Mouse (Mus musculus) c-Kit-negative CD71-positive TER-119-positive erythroid progenitor cells, embryonic 14.5 days (primary cell): ENCODE data around the gene Cnfn.
"Not testable (repeated sequence)": the region's sequence is repeated elsewhere in the genome, so short reads cannot be mapped to it uniquely, and the experiment has no call there.

ENCODE experiments used
- DNase-seq: peaks from one replicate; pipeline ENCODE4 v3.0.0-alpha.2; 2013; ENCODE audit warnings: low read depth, low spot score

Cnfn gene

GRCm38 (mm10) chr7:25369058-25369749 lies at the start of gene Cnfn:
TSS of gene Cnfn (minus strand) at chr7:25369724.
- no peak for DNase-seq

GRCm38 (mm10) chr7:25417597-25417996 lies 48.1 kb upstream of the Cnfn start:
- no peak for DNase-seq

- no peak for DNase-seq
These were observed 43.4 kb upstream of the Cnfn start, which contains the start of gene Cxcl17 for GRCm38 (mm10) chr7:25412833-25413441. TSS of gene Cxcl17 (minus strand) at chr7:25412886.

- no peak for DNase-seq
These were observed 42.3 kb upstream of the Cnfn start for GRCm38 (mm10) chr7:25411861-25412260.

- no peak for DNase-seq
These were observed 41.6 kb upstream of the Cnfn start for GRCm38 (mm10) chr7:25410969-25411615.

GRCm38 (mm10) chr7:25409114-25409760 lies 39.7 kb upstream of the Cnfn start:
- DNase-seq: no peak

- no peak for DNase-seq
These were observed 36.9 kb upstream of the Cnfn start for GRCm38 (mm10) chr7:25406468-25406867.

- no peak for DNase-seq
These were observed 33.2 kb upstream of the Cnfn start for GRCm38 (mm10) chr7:25402671-25403101.

- DNase-seq: no peak
These were observed 32.5 kb upstream of the Cnfn start for GRCm38 (mm10) chr7:25401986-25402385.

- DNase-seq: no peak
These were observed 32.0 kb upstream of the Cnfn start for GRCm38 (mm10) chr7:25401551-25401950.

GRCm38 (mm10) chr7:25399028-25399427 lies 29.5 kb upstream of the Cnfn start:
- not testable (repeated sequence) for DNase-seq

- no peak for DNase-seq
These were observed 29.1 kb upstream of the Cnfn start, which contains the start of gene Lipe for GRCm38 (mm10) chr7:25398610-25399009. TSS of gene Lipe (minus strand) at chr7:25398710.

- DNase-seq: no peak
These were observed 27.1 kb upstream of the Cnfn start for GRCm38 (mm10) chr7:25396621-25397020.

- peak; percentile 79 for DNase-seq
These were observed 26.3 kb upstream of the Cnfn start for GRCm38 (mm10) chr7:25395558-25396521.

GRCm38 (mm10) chr7:25395186-25395557 lies 25.6 kb upstream of the Cnfn start:
- DNase-seq: no peak

- no peak for DNase-seq
These were observed 25.2 kb upstream of the Cnfn start for GRCm38 (mm10) chr7:25394754-25395153.

- DNase-seq: no peak
These were observed 24.1 kb upstream of the Cnfn start for GRCm38 (mm10) chr7:25393451-25394210.

- DNase-seq: no peak
These were observed 23.3 kb upstream of the Cnfn start for GRCm38 (mm10) chr7:25392851-25393250.

GRCm38 (mm10) chr7:25391856-25392453 lies 22.4 kb upstream of the Cnfn start:
- no peak for DNase-seq

GRCm38 (mm10) chr7:25390986-25391385 lies 21.5 kb upstream of the Cnfn start:
- no peak for DNase-seq
